Mouse (Mus musculus): ENCODE data around the gene Trappc11.

- no peak for TF ChIP-seq POLR2A (IDR thresholded peaks at IDR 0.05; ENCODE audit: insufficient read depth, low read length)
- TF ChIP-seq CTCF (IDR thresholded peaks at IDR 0.05; ENCODE audit: low read depth, low read length) = no peak
Measured at GRCm38 (mm10) chr8:47502546-47502945, 30.7 kb downstream of the Trappc11 start.
